Mouse (Mus musculus): ENCODE measurements at regions not wholly inside any gene's neighbourhood (a gene's known extent, or its start where the extent isn't known, plus 50 kb on each side); places are given as distances from the start of the nearest gene placed in this dataset.

GRCm38 (mm10) chr2:115126625-115127369 lies 454.7 kb upstream of the BC052040 start:
- no peak for DNase-seq

DNA sequence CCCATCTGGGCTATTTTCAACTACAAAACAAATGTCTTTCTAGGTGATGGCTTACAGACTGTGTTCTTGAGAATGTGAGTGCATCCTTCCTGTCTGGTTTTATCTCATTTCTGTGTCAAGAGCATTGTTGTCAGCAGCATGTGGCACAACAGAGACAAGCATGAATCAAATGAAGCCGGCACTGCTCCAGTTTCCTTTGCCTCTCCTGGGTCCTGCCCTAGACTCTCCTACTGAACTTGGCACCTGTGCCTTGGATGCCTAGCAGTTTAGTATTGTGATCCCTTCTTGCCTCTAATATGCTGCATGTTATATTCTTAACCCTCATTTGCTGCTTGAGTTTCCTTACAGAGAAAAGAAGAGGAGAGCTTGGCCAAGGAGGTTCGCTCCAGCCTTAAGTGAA lies 449.8 kb upstream of the BC052040 start:
- peak; percentile 17 to 29 for DNase-seq

GRCm38 (mm10) chr2:115132165-115132592 lies 449.3 kb upstream of the BC052040 start:
- DNase-seq: no peak

DNA sequence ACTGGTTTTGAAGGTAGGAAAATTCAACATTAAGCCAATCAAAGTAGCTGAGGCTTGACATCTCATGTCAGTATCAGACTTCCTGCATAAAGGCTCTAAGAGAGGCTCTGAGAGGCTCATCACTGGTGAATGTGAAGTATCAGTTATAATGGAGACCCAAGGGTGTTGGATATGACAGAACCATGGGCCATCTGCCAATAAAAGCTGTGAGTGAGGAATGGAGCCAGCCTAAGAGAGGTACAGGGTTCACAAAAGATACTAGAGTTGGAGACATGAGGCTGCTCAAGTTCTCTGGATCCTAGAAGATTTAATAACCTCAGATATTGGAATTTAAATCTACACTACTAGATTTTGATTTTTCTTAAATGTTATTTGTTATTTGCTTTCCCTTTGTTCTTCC lies 440.1 kb upstream of the BC052040 start:
- DNase-seq: peak; percentile 62 to 66

DNA sequence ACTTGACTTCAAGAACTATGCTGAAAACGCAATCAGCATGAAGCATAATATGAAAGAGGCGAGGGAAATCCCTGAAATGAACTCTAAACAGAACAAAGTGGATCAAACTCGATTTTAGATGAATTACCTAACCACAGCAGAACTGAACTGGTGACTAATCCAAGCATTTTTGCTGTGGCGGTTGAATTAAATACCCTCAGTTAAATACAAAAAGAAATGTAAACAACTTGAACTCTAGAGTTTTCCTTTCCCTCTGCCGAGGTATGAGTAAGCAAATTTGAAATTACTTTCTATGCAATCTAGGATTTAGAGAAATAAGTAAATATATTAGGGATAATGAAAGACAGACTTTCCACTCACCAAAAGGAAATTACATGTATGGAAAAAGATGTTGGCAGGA lies 409.4 kb upstream of the BC052040 start:
- DNase-seq: no peak

DNA sequence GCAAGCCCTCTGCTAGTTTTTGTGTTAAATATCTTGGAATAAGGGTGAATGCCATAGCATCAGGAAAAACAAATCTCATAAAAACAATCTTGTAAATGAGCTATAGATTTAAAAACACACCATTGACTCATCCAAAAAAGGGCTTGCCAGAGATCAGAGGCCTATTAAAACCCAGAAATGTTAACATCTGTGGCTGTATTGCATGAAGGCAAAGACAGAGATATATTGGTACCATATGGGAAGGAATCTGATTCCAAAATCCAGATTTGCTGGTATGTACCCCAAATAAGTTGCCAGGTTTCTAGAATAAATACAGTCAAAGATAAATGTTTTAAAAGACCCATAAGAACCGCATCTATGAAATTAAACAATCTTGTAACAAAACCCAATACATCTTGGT lies 404.4 kb upstream of the BC052040 start:
- no peak for DNase-seq

DNA sequence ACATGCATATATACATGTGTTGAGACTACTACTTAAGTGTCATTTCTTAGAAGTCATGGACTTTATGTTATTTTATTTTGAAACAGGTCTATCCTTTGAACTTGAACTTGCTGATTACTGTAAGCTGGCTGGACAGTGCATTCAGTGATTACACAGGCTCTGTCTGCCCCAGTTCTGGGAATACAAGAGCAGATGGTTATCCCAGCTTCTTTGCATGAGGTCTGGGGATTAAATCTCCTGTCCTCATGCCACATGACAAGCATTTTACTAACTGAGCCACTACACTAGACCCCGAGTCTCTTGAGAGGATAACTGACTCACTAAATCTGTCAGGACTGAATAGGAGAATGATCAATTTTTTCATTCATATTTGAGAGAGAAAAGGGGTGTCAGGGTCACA lies 403.6 kb upstream of the BC052040 start:
- peak; percentile 59 to 68 for DNase-seq

- DNase-seq: peak; percentile 63
Observed at GRCm38 (mm10) chr2:115211191-115211590, 370.3 kb upstream of the BC052040 start.

DNA sequence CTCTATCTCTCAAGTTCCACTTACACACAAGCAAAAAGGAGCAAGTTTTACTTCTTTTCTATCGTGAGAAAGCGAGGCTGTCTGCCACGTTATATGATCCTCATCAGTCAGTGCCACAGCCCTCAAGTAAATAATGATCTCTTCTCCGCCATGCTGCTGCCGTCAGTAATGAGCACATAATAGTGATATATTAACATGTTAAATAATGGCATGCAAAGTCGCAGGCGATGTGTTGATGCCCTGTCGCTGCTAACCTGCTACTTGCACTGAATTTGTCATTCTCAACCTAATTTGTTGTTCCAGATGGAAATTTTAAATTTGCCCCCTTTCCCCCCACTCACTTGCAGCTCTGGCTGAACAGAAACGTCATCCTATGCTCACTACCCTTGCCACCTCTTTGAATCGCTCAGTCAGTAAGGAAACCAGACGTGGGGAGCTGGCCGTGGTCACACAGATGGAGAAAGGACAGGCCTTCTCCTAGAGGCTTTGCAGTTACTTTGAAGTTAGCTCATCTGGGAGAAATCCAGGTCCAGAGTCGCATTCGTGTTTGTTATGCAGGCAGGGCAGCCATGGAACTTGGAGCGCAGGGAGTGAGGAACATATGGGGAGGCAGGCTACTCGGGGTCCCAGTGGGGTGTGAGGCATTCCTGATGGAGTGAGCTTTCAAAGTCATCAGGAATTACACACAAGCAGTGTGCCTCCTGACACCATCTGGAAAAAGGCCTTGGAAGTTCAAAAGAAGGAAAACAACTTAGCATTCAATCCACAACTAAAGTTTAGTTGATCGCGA lies 368.1 kb upstream of the BC052040 start:
- peak; percentile 29 to 62 for DNase-seq

GRCm38 (mm10) chr2:115214292-115214691 lies 367.2 kb upstream of the BC052040 start:
- DNase-seq: no peak

GRCm38 (mm10) chr2:115230041-115230440 lies 351.5 kb upstream of the BC052040 start:
- no peak for DNase-seq

GRCm38 (mm10) chr2:115247673-115248072 lies 333.8 kb upstream of the BC052040 start:
- no peak for DNase-seq

- DNase-seq: no peak
Observed at GRCm38 (mm10) chr2:115250019-115250807, 331.3 kb upstream of the BC052040 start.

DNA sequence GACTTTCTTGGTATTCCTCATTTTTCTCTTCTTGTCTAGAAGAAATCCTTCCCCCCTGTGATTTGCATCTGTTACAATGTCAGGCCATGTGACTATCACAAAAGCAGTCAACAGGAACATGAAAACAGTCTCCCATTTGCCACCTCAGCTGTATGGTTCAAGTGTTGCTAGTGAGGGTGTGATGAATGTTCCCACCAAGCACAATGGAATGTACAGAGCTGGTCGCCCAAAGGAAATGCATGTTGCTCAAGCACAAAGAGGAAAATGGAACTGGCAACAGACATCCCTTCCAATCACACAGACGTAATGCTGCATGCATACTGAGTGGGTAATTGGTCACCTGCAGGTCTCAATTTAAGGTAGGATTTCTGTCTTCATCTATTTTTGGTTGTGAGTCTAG lies 324.1 kb upstream of the BC052040 start:
- peak; percentile 51 to 53 for DNase-seq

GRCm38 (mm10) chr2:115268247-115268646 lies 313.3 kb upstream of the BC052040 start:
- peak in 1 of 2 experiments; percentile 4 for DNase-seq

- no peak for DNase-seq
Observed at GRCm38 (mm10) chr2:115277421-115277820, 304.1 kb upstream of the BC052040 start.

DNA sequence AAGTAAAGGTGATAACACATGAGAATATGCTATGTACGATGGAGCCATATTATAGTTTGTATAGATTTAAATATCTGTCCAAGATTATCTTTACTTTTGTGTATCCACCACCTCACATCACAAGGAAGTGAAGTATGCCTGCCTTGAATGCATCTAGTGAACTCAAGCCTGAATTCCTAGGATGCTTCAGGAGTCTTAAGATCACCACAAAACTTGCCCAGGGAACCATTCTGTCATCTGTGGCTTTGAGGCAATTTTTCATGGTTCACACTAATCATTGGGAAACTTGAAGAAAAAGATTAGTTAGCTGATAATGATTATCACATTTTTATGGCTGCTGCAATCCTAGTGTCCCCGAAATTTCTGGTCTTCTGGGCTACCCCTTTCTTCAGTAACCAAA lies 288.5 kb upstream of the BC052040 start:
- no peak for DNase-seq

DNA sequence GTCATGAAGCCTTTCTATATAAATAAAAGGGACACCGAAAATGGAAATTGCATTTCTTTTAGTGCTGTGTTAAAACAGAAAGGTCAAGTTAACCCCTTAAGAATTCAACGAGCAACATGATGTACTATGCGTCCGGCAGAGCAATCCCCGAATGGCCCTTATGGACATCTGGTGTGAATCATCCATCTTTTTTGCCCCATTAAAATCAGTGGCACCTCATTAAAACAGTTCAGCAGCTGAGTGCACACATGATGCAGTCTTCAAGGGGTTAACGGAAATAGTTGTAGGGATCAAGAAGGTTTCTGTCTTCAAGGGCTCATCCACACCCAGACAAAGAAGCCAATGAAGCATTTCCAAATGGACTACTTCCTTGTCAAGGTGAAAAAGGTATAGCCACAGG lies 284.1 kb upstream of the BC052040 start:
- no peak for DNase-seq

DNA sequence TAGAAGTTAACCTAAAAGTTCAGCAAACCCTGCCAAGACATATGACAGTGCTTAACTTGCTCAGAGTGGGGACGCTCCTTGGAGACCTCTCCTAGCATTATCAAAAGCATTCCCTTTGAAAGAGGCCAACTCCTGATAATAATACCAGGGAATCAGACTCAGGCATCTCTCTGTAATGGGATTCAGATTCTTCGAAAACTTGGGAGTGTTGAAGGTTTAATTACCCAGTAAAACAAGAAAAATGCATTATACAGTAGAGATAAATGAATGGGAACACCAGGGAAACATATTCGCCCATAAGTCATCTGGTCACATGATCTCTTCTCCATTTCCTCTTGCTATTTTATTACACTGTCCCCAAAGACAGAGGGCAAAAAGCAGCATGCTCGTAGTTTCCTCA lies 274.3 kb upstream of the BC052040 start:
- no peak for DNase-seq

- DNase-seq: no peak
Observed at GRCm38 (mm10) chr2:115309856-115310631, 271.5 kb upstream of the BC052040 start.

GRCm38 (mm10) chr2:115318551-115318950 lies 263.0 kb upstream of the BC052040 start:
- no peak for DNase-seq

DNA sequence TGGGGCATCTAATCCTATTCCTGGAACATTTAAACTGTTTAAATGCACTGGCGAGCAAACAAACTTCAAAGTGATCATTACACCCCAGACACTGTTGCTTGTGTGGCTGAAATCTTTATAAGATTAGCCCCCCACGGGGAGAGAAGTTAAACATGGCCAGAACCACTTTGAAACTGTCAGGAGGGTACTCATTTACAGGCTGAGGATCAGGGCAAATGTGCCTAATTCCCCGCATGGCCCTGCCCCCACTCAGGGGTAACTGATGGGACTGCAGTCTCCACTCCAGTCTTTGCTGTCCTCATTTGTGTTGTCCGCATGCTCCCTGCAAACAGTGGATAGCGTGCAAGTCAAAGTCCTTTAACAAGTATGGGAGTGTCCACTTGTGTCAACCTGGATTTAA lies 258.9 kb upstream of the BC052040 start:
- no peak for DNase-seq

GRCm38 (mm10) chr2:115326526-115326925 lies 255.0 kb upstream of the BC052040 start:
- peak; percentile 70 to 73 for DNase-seq

Measured in cerebellum, postnatal 10 days (tissue).